Mouse (Mus musculus): ENCODE data around the gene Zfand2a. TPM values are rescaled to one million over a fixed set of nuclear protein-coding genes. Genes with fewer than 3 reads are reported as not detected.

The Zfand2a gene
- total RNA-seq, 1 experiment from 2014 or later = 31.2 TPM

DNA sequence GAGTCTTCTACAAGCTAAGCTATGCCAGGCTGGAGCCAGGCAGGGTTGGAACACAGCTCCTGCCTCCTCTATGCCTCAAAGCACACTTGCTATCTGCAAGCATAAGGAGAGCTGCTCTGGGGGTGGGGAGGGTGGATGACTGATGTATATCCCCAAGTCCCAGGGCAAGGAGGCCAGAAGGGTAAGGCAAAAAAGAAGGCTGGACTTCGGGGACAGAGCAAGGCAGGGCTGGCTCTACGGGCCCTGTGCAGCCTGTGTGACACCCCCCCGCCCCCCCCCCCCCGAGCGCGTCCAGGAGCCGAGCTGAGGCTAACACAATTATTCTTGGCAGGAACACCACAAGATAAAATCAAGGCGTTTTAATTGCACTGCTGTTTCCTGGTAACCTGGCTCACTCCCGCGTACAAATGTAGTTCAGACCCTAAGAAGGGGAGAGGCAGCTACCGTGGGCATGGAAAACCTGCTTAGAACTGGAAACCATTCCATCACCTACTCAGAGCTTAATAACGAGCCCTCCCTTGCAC, 54.5 kb downstream of the Zfand2a start:
- DNase-seq = no peak

DNA sequence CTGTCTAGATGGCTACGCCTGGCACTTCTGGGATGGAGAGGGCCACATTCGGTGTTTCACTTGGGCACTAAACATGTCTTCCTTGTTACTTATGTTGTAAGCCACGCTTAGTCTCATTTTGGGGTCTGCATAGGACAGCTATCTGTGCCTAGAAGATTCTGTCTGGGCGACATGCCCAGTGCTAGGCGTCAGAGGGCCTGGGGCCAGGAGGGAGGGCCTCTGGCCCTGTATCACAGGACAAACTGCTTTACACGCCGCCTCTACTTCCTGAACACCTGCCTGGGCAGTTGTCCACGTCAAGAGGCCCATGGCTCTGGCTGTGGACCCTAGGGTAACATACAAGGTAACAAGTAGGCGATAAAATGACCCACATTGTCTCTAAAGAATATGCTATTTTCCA, 56.4 kb downstream of the Zfand2a start:
- DNase-seq = no peak

DNA sequence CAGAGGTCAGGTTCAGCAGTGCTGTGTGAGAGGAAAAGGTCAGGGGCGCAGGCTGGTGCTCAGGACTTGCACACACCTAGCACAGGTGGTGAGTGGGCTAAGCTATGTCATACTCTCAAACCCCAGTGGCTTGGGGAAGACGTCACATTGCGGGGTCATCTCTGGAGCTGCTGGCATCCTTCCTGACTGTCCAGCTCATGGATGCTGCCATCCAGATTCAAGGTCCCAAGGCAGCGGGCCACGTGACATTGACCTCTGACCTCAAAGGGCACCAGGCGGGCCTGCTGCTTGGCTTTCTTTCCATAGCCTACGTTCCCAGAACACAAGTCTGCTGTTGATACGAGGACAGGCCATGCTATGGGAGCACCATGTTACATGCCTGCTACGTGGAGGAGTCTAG, 57.3 kb downstream of the Zfand2a start:
- DNase-seq = no peak

DNA sequence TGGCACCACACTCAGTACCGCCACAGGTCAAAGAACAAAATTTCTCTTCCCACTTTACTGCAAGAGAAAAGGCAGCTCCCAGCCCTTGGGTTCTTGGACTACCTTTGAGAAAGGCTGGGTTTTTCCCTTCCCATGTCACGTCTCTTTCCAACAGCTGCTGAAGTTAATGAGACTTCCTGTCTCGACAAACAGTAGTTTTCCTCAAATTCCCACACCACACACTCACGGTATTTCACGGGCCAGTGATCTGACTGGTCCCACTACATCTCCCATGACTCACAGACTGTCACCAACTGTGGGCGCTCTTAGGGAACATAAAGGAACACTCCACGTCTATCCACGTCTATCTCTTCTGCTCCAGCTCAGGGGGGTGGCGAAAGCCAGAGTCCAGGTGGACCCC, 59.2 kb downstream of the Zfand2a start:
- DNase-seq = no peak

DNA sequence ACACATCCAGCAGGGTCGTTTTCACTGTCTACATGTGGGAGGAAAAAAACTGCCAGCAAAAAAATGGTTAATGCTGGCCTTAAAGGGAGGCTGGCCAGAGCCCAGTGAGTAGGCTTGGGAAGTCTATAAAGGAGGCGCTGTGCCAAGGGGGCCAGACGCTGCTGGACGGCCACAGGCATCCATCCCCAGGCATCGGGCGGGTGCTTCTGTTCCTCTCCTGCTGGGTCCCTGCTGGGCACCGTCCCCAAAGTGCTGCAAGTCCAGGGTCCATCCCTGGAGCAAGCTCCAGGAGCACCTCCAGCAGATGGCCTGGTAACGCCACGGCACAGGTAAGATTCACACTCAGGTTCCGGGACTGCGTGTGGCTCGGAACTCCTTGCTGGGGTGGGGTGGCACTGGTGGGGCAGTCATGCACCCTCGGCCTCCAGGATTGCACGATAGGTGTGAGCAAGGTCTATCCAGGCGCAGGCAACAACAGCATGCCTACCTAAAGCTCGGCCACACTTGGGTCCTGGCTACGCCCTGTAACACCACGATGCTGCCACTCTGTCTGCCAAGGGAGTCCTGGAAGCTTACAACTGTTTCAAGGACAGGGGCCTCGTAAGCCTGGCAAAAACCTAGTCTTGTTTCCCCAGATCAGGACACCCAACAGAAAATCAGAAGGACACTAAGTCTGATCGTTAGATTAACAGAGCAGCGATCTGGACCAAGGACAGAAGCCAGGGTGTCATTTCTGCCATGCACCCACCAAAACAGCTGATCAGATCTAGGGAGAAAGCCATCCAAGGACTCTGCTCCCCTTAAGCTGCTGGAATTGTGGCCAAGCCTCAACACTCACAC, 61.1 kb downstream of the Zfand2a start, which contains the start of gene Gper1:
Gene Gper1, plus strand, starts transcription at position 126 of the 840 bp plus-strand sequence.
- DNase-seq = peak; percentile 59

Other genes starting within 250 kb of the Zfand2a start
- gene Get4, start 232.2 kb downstream of the Zfand2a start, total RNA-seq (2021) = 75.7 and 104 TPM in 2 replicates
- gene Adap1, start 158.9 kb downstream of the Zfand2a start, total RNA-seq (2021) = 2.4 and 4.3 TPM in 2 replicates
- 61.7 and 66.5 TPM in 2 replicates for gene Cox19, start 133.1 kb downstream of the Zfand2a start, total RNA-seq (2021)
- not detected in 2 replicates for gene Cyp2w1, start 131.9 kb downstream of the Zfand2a start, total RNA-seq (2021)
- gene Gpr146, start 106.9 kb downstream of the Zfand2a start, total RNA-seq (2021) = 13.1 and 16.0 TPM in 2 replicates
- gene C130050O18Rik, start 79.3 kb downstream of the Zfand2a start, total RNA-seq (2021) = 0.49 and 0.57 TPM in 2 replicates
- 3.5 and 4.8 TPM in 2 replicates for gene Gper1, start 61.4 kb downstream of the Zfand2a start, total RNA-seq (2021)
- 9.8 and 15.8 TPM in 2 replicates for gene 3110082I17Rik, start 24.0 kb downstream of the Zfand2a start, total RNA-seq (2021)
- gene Uncx, start 58.9 kb upstream of the Zfand2a start, total RNA-seq (2021) = not detected in 2 replicates